Mouse (Mus musculus): ENCODE measurements at regions not wholly inside any gene's neighbourhood (a gene's known extent, or its start where the extent isn't known, plus 50 kb on each side); places are given as distances from the start of the nearest gene placed in this dataset.
A peak's percentile ranks its signal among the peaks of the same experiment; 100 is the strongest.

DNA sequence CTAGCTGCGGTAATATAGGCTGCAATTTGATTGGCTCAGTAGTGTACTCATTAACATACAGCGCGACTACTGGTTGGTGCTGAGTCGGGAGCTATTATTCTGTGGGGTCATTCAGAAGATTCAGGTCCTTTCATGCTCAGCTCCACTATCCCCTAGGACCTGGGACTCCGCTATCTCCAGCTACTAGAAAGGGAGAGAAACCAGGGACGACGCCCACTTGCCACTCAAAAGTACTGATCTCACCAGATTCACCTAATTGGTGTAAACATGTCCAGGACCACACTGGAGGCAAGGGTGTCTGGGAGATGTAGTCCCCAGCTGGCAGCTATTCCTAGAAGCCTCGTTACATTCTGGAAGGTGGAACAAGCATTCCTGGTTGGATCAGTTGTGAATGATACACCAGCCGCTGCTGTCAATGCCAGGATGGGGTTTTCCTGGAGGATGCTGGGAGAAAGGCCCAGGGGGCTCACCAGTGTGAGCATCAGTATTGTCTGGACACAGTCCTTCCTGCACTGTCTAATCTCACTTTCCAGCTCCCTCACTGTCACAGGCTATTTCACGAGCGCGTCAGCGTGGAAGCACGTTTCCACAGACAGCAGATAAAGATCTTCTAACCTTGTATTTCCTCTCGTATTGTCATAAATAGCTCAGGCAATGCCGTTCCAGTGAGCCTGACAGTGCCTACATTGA is 60.9 kb upstream of the Ctbp2 start:
- DNase-seq, result no peak
- TF ChIP-seq CTCF (IDR thresholded peaks at IDR 0.05), result no peak
- Histone ChIP-seq H3K4me3 (no peak overlapping the region; the same call in 1 of the 2 replicates), H3K27ac (peak overlapping the region; percentile 82; the same call in 1 of the 2 replicates)
- intact Hi-C loops (cut with DNase I), result loop anchor here (5.0 to 10.0 kb wide), 2 partner anchors 153 to 450 kb away; partner anchors contain the start of gene Edrf1

DNA sequence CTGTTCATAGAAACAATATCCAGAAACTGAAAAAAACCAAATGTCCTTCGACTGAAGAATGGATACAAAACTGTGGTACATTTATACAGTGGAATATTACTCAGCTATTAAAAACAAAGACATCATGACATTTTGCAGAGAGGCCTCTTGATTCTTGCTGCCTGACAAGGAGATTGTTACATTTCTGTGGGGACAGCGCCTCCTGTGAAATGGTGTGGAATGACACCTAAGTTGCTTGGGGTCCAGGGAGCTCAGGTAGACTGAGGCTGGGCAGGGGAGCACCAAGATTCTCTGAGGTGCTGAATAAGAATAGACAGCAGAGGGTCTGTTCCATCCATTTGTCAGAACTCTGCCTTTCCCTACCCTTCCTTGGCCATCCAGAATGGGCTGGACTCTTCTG is 57.2 kb upstream of the Ctbp2 start:
- Histone ChIP-seq H3K4me3 (no peak overlapping the region), H3K27ac (no peak overlapping the region)
- no peak for TF ChIP-seq CTCF (IDR thresholded peaks at IDR 0.05)
- no peak for DNase-seq
- intact Hi-C loops (cut with DNase I), result loop anchor here (10.0 kb wide), 1 partner anchor 453 kb away; the partner anchor contains the start of gene Edrf1

DNA sequence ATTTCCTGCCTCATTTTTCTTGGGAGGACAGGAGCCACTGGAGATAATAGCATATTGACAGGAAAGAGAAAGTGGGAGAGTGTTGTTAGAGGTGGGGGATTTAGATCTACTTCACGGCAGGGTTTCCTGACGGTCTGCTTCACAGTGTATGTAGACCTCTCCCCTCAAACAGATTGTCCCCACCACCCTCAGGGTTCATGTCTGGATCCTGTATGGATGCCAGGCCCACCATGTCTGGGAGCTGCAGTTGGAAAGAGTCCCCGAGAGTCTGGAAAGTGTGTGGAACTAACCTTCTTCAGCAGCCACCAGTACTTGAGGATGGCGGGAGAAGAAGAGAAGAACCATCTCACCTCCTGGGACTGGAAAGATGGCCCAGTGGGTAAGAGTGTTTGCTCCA is 53.0 kb upstream of the Ctbp2 start:
- Histone ChIP-seq H3K27ac (peak overlapping the region; percentile 38; the same call in 1 of the 2 replicates), H3K4me3 (peak overlapping the region; percentile 39)
- DNase-seq, result no peak
- intact Hi-C loops (cut with DNase I), result no loop called here
- TF ChIP-seq CTCF (IDR thresholded peaks at IDR 0.05), result no peak

DNA sequence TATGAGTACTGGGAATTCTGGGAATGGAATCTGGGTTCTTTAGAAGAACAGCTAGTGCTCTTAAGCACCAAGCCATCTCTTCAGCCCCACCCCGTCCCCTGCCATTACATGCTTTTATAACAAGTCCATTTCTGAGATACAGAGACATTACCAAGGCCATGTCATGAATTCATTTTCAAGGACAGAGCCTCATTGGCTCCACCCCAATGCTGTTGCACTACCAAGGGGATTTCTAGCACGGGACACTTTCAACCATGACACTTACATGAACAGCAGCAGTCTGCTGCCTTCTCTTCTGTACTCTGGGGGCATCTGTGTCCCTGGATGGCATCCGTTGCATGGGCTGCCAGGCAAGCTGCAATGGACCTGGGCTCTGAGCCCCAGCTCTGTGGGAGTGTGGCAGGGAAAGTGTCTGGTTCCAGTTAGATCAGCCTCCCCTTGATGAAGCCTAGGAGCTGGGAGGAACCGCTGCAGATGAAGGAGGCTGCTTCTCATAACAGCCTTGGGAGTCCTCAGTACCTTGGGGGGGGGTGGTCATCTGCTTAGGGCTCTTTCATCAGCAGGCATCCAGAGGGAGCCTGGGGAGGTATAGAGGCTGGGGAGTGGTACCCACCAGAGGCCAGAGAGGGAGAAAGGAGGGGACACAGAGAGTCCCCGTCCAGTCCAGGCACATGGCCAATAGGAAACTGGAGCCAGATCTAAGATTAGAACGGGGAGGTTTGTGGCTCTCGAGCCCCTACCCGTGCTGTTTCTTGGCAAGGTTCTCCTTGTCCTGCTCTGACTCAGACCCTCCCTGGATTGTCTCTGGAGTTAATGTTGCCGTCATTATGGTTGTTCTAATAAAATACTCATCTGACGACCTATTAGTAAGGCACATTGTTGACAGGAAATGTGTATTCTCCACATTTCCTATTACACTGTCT is 52.4 kb upstream of the Ctbp2 start:
- DNase-seq, result peak; percentile 74
- Histone ChIP-seq H3K4me3 (peak overlapping the region; percentile 39), H3K27ac (peak overlapping the region; percentile 38)
- no peak for TF ChIP-seq CTCF (IDR thresholded peaks at IDR 0.05)
- intact Hi-C loops (cut with DNase I), result no loop called here

Measured in gastrocnemius, adult 2 months (tissue).